Mouse (Mus musculus) retina, postnatal 1 day (tissue): ENCODE measurements around the gene Sectm1a.

Source experiments
- DNase-seq: peaks from one replicate; pipeline ENCODE4 v3.0.0-alpha.2; 2012

Sectm1a gene

GRCm38 (mm10) chr11:121042480-121042879, 38.5 kb downstream of the Sectm1a start:
- no peak for DNase-seq

- no peak for DNase-seq
These were observed 39.4 kb downstream of the Sectm1a start for GRCm38 (mm10) chr11:121041636-121042035.

- DNase-seq = peak; percentile 84
These were observed 39.8 kb downstream of the Sectm1a start for GRCm38 (mm10) chr11:121041212-121041611.

GRCm38 (mm10) chr11:121039302-121039701, 41.7 kb downstream of the Sectm1a start, which contains the start of gene Cd7:
Gene Cd7 (minus strand): TSS chr11:121039418.
- DNase-seq = no peak

GRCm38 (mm10) chr11:121038366-121039240, 42.4 kb downstream of the Sectm1a start:
- DNase-seq = no peak

- no peak for DNase-seq
These were observed 47.9 kb downstream of the Sectm1a start for GRCm38 (mm10) chr11:121033118-121033517.

- DNase-seq = no peak
These were observed 53.8 kb downstream of the Sectm1a start for GRCm38 (mm10) chr11:121027259-121027658.

- DNase-seq = no peak
These were observed 56.9 kb downstream of the Sectm1a start for GRCm38 (mm10) chr11:121024163-121024562.

- DNase-seq = no peak
These were observed 61.5 kb downstream of the Sectm1a start for GRCm38 (mm10) chr11:121019501-121019900.

- DNase-seq = peak; percentile 76
These were observed 63.3 kb downstream of the Sectm1a start for GRCm38 (mm10) chr11:121017703-121018102.
